Mouse (Mus musculus): ENCODE measurements at regions not wholly inside any gene's neighbourhood (a gene's known extent, or its start where the extent isn't known, plus 50 kb on each side); places are given as distances from the start of the nearest gene placed in this dataset.

DNA sequence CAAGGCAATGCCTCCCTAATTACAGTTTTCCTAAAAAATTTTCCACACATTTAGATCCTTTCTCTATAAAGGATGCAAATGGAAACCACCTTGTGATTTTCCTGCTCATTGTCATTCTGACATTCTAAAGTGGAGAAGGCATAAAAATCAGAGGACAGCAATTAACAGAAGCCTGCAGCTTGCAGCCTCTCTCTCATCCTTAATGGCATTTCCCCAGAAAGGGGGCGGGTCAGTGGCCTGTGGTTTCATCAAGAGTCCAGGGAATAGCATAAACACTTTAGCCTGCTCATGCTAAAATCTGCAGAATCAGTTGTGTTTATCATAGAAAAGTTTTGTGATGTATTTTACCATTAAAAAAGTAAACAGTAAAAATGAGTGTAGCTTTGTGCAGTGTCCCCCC lies 117.3 kb downstream of the Klf6 start:
- TF ChIP-seq MYOG (IDR thresholded peaks at IDR 0.05; ENCODE audit: control insufficient read depth in 1 of 3, insufficient read depth in 1 of 3, insufficient read length in 2 of 3, low read depth in 2 of 3): no peak
- no peak for TF ChIP-seq MAX (IDR thresholded peaks at IDR 0.05; ENCODE audit: low read depth)
- TF ChIP-seq POLR2AphosphoS2 (IDR thresholded peaks at IDR 0.05; ENCODE audit: insufficient read length, low read depth): no peak
- TF ChIP-seq USF1 (IDR thresholded peaks at IDR 0.05; ENCODE audit: low read depth): no peak
- no peak for TF ChIP-seq CEBPB (IDR thresholded peaks at IDR 0.05; ENCODE audit: insufficient read depth, poor library complexity, severe bottlenecking)
- TF ChIP-seq REST (IDR thresholded peaks at IDR 0.05; ENCODE audit: insufficient read depth, insufficient read length): no peak
- TF ChIP-seq MYOD1 (IDR thresholded peaks at IDR 0.05; ENCODE audit: control insufficient read depth in 1 of 3, insufficient read length in 2 of 3, low read depth in 2 of 3): no peak
- TF ChIP-seq POLR2A (IDR thresholded peaks at IDR 0.05; ENCODE audit: insufficient read length, low read depth): no peak
- TF ChIP-seq TCF12 (IDR thresholded peaks at IDR 0.05; ENCODE audit: insufficient read depth, poor library complexity, severe bottlenecking): no peak
- no peak for TF ChIP-seq TCF3 (IDR thresholded peaks at IDR 0.05; ENCODE audit: insufficient read length, low read depth)

Data from myocyte (in vitro differentiated cells).